Mouse (Mus musculus) liver, embryonic 14.5 days (tissue): ENCODE measurements around the gene Trmt2a.

ENCODE experiments used
- CTCF ChIP-seq: IDR thresholded peaks from 2 replicates; pipeline ENCODE4 v1.5.1; 2016; ENCODE audit warnings: antibody characterized with exemption, low read depth, control low read depth
- EP300 ChIP-seq: IDR thresholded peaks from 2 replicates; pipeline ENCODE4 v1.6.1; 2016; ENCODE audit warnings: antibody characterized with exemption, low read depth

DNA sequence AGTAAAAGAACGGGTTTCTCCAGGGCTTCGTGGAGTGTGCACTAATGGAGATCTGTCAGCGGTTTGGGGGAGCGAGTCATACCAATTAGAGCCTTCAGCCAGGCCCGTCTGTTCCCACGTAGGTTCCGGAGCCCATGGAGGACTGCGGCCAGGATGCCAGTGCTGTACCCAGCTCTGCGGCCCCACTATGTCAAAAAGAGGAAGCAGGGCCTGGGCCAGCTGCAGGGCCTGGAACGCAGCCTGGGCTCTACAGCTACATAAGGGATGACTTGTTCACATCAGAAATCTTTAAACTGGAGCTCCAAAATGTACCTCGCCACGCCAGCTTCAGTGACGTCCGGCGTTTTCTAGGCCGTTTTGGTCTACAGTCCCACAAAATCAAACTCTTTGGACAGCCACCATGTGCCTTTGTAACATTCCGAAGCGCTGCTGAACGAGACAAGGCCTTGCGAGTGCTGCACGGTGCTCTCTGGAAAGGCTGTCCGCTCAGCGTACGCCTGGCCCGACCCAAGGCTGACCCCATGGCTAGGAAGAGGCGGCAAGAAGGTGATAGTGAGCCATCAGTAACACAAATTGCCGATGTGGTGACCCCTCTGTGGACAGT, 987 bp downstream of the Trmt2a start:
- no peak for TF ChIP-seq CTCF
- TF ChIP-seq EP300: no peak
